Comparison of ENCODE assay signal across 21 mouse cellular contexts in the genomic region with DNA sequence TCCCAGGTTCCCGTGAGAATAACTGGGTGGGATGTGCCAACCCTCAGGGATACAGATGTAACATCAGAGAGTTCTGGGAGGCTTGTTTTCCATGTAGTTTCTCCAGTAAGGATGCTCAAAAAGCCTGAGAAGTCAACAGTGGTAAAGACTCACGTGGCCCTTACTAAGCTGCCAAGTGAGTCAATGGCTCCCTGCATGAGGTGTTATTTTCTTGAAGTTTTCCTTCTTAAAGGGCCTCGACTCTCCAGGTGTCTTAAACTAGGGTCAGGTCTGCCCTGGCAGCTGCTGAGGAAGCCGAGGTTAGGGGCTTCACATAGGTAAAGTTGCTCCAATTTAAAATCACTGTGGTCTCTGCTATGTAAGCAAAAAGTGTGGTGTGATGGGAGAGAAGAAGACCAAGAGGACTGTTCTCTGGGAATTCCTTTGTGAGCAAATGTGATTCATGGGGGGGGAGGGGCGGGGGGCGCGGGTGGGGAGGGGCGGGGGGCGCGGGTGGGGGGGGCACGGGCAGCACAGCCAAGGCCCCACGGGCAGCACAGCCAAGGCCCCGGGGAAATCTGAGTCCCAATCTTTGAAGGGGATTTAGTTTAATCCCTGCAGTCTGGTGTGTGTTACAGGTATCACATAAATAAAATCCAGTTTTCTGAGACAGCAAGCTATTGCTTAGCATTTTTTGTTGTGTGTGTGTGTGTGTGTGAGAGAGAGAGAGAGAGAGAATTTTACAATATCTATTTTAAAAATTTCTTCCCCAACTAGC.
DNase-seq lines count a peak whose midpoint lies in the region; ATAC-seq and TF ChIP-seq lines count a peak whose summit lies in the region.
"Had no signal": no experiment of that assay in that cellular context is flagged by ENCODE, and none has a peak within 500 bp of the region (broad histone marks: within the 10 kb centered on the region; RNA-seq: fewer than 3 reads in every experiment).

No protein-coding gene starts in this region.

- H3K27me3 ChIP-seq in stomach, embryonic 14.5 days (ENCODE audit: control insufficient read depth, insufficient read depth, low read length) = no peaks in the 10 kb centered on the region
- H3K27me3 ChIP-seq in stomach, postnatal 0 days (ENCODE audit: control insufficient read depth, insufficient read depth, low read length) = no peaks in the 10 kb centered on the region
- H3K27me3 ChIP-seq in embryonic facial prominence, embryonic 12.5 days = no peaks in the 10 kb centered on the region
- H3K27me3 ChIP-seq in limb, embryonic 10.5 days (ENCODE audit: low read depth, poor library complexity, severe bottlenecking) = no peaks in the 10 kb centered on the region
- H3K27me3 ChIP-seq: hindbrain, embryonic 15.5 days had no signal

- 39% methylated on average over 13 of the region's 13 CpGs for WGBS in stomach, embryonic 14.5 days
- WGBS in stomach, postnatal 0 days = 46% methylated on average over 13 of the region's 13 CpGs
- whole genome bisulfite sequencing in embryonic facial prominence, embryonic 12.5 days = 64% methylated on average over 12 of the region's 13 CpGs
- 62% methylated on average over 13 of the region's 13 CpGs for WGBS in limb, embryonic 10.5 days

- no peak for TF ChIP-seq CTCF in stomach, postnatal 0 days (IDR thresholded peaks at IDR 0.05; ENCODE audit: low read depth)

- H3K9me3 ChIP-seq in stomach, embryonic 14.5 days (ENCODE audit: control insufficient read depth, low read depth, low read length) = no peaks in the 10 kb centered on the region
- no peaks in the 10 kb centered on the region for H3K9me3 ChIP-seq in stomach, postnatal 0 days (ENCODE audit: control insufficient read depth, low read length)
- no peaks in the 10 kb centered on the region for H3K9me3 ChIP-seq in embryonic facial prominence, embryonic 12.5 days
- no peaks in the 10 kb centered on the region for H3K9me3 ChIP-seq in limb, embryonic 10.5 days (replicated peaks)
- H3K9me3 ChIP-seq: forebrain, embryonic 10.5 days; heart, embryonic 12.5 days; hindbrain, embryonic 15.5 days; liver, embryonic 15.5 days had no signal

- peaks cover 4% of the 10 kb centered on the region; the same call in 1 of the 2 replicates for H3K4me1 ChIP-seq in stomach, embryonic 14.5 days (ENCODE audit: control insufficient read depth, insufficient read depth, low read length)
- H3K4me1 ChIP-seq in stomach, postnatal 0 days (replicated peaks; ENCODE audit: control insufficient read depth, insufficient read depth) = no peaks in the 10 kb centered on the region
- H3K4me1 ChIP-seq in embryonic facial prominence, embryonic 12.5 days = peaks cover 43% of the 10 kb centered on the region
- H3K4me1 ChIP-seq in limb, embryonic 10.5 days = peaks cover 67% of the 10 kb centered on the region
- H3K4me1 ChIP-seq: hindbrain, embryonic 15.5 days; liver, embryonic 15.5 days had no signal

- H3K36me3 ChIP-seq in stomach, embryonic 14.5 days (ENCODE audit: control insufficient read depth, insufficient read depth, low read length) = no peaks in the 10 kb centered on the region
- no peaks in the 10 kb centered on the region for H3K36me3 ChIP-seq in stomach, postnatal 0 days (ENCODE audit: control insufficient read depth, insufficient read depth, low read length)
- H3K36me3 ChIP-seq in embryonic facial prominence, embryonic 12.5 days = no peaks in the 10 kb centered on the region
- no peaks in the 10 kb centered on the region for H3K36me3 ChIP-seq in limb, embryonic 10.5 days
- H3K36me3 ChIP-seq: forebrain, embryonic 10.5 days; heart, embryonic 12.5 days; hindbrain, embryonic 15.5 days; liver, embryonic 15.5 days had no signal

- no peak for DNase-seq in stomach, postnatal 0 days (ENCODE audit: low spot score)
- no peak for DNase-seq in limb, embryonic 10.5 days (ENCODE audit: low spot score)
- DNase-seq in kidney, adult 18-20 months = no peak
- DNase-seq in cerebellum, postnatal 25 days = no peak
- no peak for DNase-seq in testis, postnatal 14 days (ENCODE audit: low spot score)
- DNase-seq: adrenal gland, adult 8-10 months; gastrocnemius, postnatal 36 days; kidney, adult 2 months; layer of hippocampus, postnatal 36 days; right cerebral cortex, postnatal 25 days had no signal

- no peak overlapping the region for H3K9ac ChIP-seq in stomach, embryonic 14.5 days (replicated peaks; ENCODE audit: low read depth, low read length)
- H3K9ac ChIP-seq in stomach, postnatal 0 days (ENCODE audit: low read length) = no peak overlapping the region
- H3K9ac ChIP-seq in embryonic facial prominence, embryonic 12.5 days = no peak overlapping the region
- H3K9ac ChIP-seq: heart, embryonic 12.5 days; hindbrain, embryonic 15.5 days; liver, embryonic 15.5 days; lung, embryonic 14.5 days had no signal

- H3K4me3 ChIP-seq in stomach, embryonic 14.5 days (ENCODE audit: low read depth, low read length) = no peak overlapping the region
- no peak overlapping the region for H3K4me3 ChIP-seq in stomach, postnatal 0 days (ENCODE audit: low read depth, low read length)
- no peak overlapping the region for H3K4me3 ChIP-seq in embryonic facial prominence, embryonic 12.5 days
- no peak overlapping the region for H3K4me3 ChIP-seq in limb, embryonic 10.5 days
- H3K4me3 ChIP-seq: forebrain, embryonic 10.5 days; heart, adult 2 months; heart, embryonic 12.5 days; hindbrain, embryonic 15.5 days; liver, embryonic 15.5 days had no signal

- ATAC-seq in stomach, embryonic 14.5 days (ENCODE audit: insufficient number of reproducible peaks, insufficient read depth, low FRiP score, low read depth) = no peak
- no peak for ATAC-seq in stomach, postnatal 0 days (ENCODE audit: low FRiP score, low TSS enrichment)
- ATAC-seq in embryonic facial prominence, embryonic 12.5 days (ENCODE audit: insufficient number of reproducible peaks, insufficient read depth, low FRiP score, low TSS enrichment) = no peak; the same call in 1 of the 2 replicates
- ATAC-seq: activated CD4-positive, CD25-positive, alpha-beta regulatory T cell, adult 4 months; inflammation-experienced regulatory T-cells, adult 6 months had no signal

- H3K4me2 ChIP-seq in stomach, embryonic 14.5 days (replicated peaks; ENCODE audit: low read depth, low read length) = no peak overlapping the region
- H3K4me2 ChIP-seq in stomach, postnatal 0 days (replicated peaks; ENCODE audit: low read depth) = no peak overlapping the region
- no peak overlapping the region for H3K4me2 ChIP-seq in embryonic facial prominence, embryonic 12.5 days (replicated peaks)
- H3K4me2 ChIP-seq: heart, embryonic 12.5 days; hindbrain, embryonic 15.5 days; liver, embryonic 15.5 days; lung, embryonic 14.5 days had no signal

- TF ChIP-seq EP300 in stomach, postnatal 0 days (optimal IDR thresholded peaks at IDR 0.05) = no peak

- H3K27ac ChIP-seq in stomach, embryonic 14.5 days (ENCODE audit: low read length) = peak overlapping the region; percentile 18; the same call in 1 of the 2 replicates
- no peak overlapping the region for H3K27ac ChIP-seq in stomach, postnatal 0 days (replicated peaks)
- peak overlapping the region; percentile 86 for H3K27ac ChIP-seq in embryonic facial prominence, embryonic 12.5 days
- H3K27ac ChIP-seq in limb, embryonic 10.5 days = peak overlapping the region; percentile 84
- H3K27ac ChIP-seq: forebrain, embryonic 10.5 days; heart, adult 2 months; hindbrain, embryonic 15.5 days; kidney, postnatal 0 days; liver, embryonic 15.5 days had no signal
